Mouse (Mus musculus) C2C12 (cell line): ENCODE results near the gene Prr19.

Experiments used
- CTCF ChIP-seq: IDR thresholded peaks from one replicate; pipeline ENCODE4 v1.5.1; 2011; ENCODE audit not compliant: control insufficient read depth, insufficient read depth, insufficient read length
- MAX ChIP-seq: IDR thresholded peaks from one replicate; pipeline ENCODE4 v1.6.1; 2011; ENCODE audit warnings: mild to moderate bottlenecking, control low read depth
- MYOD1 ChIP-seq: IDR thresholded peaks from one replicate; pipeline ENCODE4 v1.6.1; 2011; ENCODE audit warnings: low read depth; ENCODE audit not compliant: control insufficient read depth, insufficient read length
- MYOG ChIP-seq: IDR thresholded peaks from one replicate; pipeline ENCODE4 v1.6.1; 2011; ENCODE audit not compliant: control insufficient read depth, insufficient read length; ENCODE audit errors: extremely low read depth
- USF1 ChIP-seq: IDR thresholded peaks from one replicate; pipeline ENCODE4 v1.6.1; 2011; ENCODE audit warnings: low read depth, mild to moderate bottlenecking, control low read depth, moderate library complexity

DNA sequence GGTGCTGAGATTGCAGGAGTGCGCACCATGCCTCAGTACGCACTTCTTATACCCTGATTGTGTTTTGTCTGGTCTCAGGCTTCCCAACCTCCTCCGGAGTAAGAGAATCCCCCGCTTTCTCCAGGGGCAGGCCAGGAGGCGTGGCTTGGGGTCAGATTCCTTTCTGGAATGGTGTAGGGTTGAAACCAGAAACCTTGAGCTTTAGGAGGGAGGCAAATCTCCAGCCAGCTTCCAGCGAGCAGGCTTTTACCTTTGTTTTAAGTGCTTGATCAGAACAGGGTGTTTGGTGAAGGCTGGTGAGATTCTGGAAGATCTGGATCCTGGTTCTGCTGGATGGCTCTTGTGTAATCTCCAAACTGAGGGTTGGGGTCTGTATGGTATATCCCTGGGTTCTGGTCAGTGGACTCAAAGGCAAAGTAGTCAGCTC, 20.9 kb downstream of the Prr19 start:
- no peak for TF ChIP-seq CTCF
- TF ChIP-seq MAX = peak; percentile 27
- no peak for TF ChIP-seq USF1
- no peak for TF ChIP-seq MYOD1
- TF ChIP-seq MYOG = no peak
